Mouse (Mus musculus) 3134 (cell line): ENCODE measurements around the gene Prrxl1.

Experiments used
- DNase-seq: peaks from one replicate; pipeline ENCODE4 v3.0.0-alpha.2; 2011; ENCODE audit warnings: low spot score; ENCODE audit not compliant: insufficient read length; ENCODE audit errors: extremely low read depth

The Prrxl1 gene

DNA sequence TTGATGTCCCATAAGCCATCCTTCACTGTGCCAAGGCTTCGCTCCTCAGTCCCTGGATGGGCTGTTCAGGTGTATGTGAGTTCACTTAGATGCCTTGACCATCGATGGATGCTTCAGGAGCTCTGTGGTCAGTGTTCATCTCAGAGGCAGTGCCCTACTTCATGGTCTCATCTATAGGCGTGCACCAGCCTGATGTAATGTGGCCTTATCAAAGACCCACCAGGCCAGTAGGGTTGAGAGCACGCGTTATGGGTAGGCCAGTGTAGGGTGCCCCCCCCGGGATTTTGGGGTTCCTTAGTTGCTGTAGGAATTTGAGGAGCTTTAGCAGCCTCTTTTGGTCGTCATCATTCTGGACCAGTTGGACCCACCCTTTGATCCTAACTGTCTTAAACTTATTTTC is 25.6 kb downstream of the Prrxl1 start:
- no peak for DNase-seq

DNA sequence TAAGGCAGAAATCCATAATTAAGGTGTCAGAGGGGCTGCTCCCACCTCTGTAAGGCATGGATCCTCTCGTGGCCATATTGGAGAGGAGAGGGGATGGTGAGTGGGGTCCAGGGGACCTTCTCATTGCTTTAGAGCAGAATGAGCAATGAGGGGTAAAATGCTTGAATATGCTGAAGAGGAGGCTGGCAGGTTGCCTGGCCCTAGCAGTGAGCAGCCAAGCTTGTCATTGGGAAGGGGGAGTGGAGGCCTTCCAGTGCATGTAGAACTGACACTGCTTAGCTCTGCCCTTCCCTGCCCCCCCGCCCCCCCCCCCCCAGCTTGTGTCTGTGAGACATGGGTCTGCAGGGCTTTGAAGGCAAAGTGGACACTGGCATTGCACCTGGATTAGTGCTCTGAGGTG is 28.1 kb downstream of the Prrxl1 start:
- DNase-seq, result no peak

DNA sequence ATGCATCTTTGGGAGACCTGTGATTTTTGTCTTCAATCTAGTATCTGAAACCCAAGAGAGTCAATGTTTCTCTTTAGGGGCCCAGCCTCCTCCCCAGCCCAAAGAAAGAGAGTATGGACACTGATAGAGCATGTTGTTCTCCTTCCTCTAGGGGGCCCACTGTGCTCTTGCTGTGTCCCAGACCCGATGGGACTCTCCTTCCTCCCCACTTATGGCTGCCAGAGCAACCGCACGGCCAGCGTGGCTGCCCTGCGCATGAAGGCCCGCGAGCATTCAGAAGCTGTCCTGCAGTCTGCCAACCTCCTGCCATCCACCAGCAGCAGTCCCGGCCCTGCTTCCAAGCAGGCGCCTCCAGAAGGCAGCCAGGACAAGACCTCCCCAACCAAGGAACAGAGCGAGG is 29.4 kb downstream of the Prrxl1 start:
- DNase-seq, result no peak

DNA sequence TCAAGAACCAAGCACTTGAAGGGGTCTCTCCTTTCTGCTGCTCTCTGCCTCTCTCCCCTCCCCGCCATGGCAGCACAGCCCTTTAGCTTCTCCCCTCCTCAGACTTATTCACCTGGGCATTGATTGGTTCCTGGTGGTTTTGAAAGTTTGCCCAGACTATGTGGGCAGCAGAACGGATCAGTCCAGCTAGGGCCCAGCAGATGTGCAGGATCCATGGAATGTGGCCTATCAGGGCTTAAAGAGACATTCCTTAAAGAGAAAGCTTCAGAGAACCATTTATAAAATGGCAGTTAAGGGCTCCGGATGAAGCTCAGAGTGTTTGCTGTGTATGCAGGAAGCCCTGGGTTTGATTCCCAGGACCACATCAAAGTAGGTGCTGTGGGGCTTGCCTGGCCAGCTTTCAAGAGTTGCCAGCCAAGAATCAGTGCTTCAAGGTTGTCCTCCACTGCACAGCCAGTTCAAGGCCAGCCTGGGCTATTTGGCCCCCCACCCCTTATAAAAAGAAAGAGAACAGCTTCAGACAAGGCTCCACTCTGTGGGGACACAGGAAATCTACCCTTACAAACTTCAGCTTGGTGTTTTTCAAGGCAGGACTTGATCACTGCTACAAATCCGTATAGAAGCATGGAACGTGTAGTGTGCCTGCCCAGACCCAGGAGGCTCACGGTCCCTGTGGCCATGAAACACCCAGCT is 33.8 kb downstream of the Prrxl1 start:
- no peak for DNase-seq

DNA sequence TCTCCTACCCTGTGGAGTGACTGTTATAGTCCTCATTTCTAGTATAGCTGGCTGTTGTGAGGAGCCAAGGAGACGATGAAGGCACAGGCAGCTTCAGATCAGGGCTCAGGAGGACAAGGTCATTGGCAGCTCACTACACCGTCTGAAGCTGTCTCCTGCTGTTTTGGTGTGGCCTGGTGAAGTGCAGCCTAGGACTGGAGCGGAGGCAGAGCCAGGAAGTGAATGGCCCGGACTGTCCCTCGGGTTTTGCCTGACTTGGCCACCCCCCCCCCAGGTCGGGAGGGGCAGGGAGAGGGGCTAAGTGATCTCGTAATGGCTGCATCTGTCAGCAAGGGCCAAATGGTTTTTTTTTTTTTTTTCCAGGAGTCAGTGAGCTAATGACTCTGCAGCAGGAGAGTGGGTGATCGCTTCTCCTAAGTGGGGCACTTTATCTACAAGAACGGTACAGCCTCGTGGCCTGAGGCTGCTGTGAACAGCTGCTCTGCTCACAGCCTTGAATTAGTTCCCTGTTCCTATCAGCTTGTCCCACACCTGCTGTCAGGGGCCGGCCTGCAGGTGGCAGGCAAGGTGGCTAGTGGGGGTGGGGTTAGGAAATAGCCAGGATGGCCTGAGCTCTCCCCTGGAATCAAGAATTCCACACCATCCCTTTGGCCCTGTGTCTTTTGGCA is 34.9 kb downstream of the Prrxl1 start:
- no peak for DNase-seq

DNA sequence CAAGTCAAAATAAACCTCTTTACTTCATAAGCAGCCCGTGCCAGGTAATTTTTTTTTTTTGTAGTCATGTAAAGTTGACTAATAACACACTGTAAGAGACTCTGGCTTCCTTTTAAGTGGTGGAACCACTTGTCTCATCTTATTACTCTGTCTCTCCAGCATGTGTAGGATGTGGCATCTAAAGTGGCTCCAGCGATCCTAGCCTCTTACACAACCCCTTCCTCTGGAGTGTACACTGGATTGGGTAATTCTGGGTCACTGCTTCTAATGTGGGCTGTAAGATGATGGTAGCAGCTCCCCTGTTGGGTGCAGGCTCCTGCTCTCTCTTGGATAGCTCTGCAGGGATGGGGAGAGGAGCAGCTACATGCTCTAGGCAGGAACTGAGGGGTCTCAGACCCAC is 39.3 kb downstream of the Prrxl1 start:
- no peak for DNase-seq

DNA sequence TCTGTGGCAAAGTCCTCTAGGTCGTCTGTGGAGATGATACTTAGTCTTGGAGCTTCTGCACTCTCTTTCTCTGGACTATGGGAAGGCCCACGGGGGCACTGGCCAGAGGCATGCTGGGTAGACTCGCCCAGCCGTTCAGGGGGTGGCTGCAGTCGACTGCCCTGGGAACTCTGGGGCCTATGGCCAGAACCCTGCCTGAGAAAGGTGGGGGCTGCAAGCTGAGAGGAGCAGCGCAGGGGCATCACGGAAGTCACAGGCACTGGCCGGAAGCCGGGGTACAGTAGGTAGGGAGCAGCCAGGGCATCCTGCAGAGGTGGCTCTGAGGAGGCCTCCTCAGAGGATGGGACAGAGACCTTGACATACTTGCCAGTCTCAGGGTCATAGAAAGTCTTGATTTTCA is 60.6 kb downstream of the Prrxl1 start:
- DNase-seq, result no peak

DNA sequence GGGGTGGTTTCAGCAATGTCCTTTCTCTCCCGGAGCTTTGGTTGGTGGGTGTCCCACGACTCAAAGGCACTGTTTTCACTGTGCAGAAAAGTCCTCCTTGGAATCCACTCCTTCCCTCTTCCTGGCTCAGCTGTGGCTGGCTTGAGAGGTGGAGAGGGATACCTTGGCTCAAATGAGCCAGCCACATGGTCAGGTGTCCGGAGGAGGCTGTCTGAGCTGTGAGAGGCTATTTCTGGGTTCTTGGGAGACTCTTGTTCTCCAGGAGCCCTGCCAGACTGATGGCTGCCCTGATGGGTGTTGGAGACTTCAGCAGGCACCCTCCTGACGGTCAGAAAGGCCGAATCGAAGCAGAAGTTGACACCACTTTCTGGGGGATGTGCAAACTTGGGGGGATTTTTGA is 63.9 kb downstream of the Prrxl1 start:
- DNase-seq, result no peak

DNA sequence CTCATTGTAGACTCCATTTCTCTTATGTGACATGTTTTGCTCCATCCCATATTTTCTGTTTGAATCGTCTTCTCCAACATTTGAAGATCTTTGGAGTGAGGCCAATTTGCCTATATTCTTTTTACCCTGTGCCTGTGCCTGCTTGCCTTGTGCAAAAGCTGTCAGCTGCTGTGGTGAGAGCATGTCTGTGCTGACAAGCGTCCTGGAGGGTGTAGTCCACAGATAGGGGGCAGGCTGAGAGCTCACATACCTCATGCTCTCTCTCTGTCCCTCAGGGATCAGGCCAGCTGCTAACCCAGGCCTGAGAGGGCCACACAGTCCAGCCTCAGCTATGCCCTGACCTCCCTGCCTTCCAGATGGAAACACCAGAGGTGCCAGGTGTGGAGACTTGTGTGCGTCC is 74.0 kb downstream of the Prrxl1 start:
- no peak for DNase-seq

DNA sequence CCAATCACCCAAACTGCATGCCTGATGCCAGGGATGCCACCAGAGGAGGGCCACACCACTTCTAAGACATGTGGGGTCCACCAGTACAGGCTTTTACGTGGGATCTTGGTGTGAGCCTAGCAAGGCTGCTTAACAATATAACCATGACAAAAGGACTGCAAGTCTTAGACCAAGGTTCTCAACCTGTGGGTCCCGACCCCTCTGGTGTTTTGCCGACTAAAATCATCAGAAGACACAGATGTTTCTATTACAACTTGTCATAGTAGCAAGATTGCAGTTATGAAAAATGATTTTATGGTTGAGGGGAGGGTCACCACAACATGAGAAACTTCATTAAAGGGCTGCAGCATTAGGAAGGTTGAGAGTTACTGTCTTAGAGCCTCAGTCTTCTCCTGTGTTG is 79.4 kb downstream of the Prrxl1 start:
- no peak for DNase-seq

DNA sequence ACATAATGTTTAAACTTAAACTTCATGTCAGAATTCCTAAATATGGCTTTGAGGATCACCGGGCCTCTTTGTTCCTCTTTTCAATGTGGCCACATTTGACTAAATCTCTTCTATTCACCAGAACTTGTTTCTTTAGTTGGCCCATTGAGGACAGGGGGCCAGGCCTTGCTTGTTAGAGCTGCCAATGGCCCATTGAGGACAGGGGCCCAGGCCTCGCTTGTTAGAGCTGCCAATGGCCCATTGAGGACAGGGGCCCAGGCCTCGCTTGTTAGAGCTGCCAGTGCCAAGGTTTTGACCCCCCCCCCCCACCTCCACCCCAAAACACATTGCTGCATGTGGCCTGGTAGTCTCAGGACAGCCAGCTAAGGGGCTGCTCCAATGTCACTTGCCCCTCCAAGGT is 82.4 kb downstream of the Prrxl1 start:
- DNase-seq, result no peak

DNA sequence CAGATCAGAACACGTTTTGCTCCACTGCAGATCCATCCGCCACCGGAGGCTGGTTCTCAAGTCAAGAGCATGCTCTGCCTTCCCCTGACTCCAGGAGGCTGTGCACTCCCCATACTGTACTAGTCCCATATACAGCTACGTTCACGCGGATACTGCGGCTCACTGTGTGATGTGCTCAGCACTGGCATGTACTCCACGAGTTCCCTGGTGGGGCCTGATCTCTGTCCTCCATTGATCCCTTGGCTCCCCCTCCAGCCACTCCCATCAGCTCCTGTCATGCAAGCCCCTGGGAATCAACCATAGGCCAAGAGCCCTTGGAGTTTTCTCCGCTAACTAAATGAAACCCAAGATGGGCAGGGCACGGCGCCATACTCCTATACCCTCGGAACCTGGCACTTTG is 83.3 kb downstream of the Prrxl1 start:
- no peak for DNase-seq

DNA sequence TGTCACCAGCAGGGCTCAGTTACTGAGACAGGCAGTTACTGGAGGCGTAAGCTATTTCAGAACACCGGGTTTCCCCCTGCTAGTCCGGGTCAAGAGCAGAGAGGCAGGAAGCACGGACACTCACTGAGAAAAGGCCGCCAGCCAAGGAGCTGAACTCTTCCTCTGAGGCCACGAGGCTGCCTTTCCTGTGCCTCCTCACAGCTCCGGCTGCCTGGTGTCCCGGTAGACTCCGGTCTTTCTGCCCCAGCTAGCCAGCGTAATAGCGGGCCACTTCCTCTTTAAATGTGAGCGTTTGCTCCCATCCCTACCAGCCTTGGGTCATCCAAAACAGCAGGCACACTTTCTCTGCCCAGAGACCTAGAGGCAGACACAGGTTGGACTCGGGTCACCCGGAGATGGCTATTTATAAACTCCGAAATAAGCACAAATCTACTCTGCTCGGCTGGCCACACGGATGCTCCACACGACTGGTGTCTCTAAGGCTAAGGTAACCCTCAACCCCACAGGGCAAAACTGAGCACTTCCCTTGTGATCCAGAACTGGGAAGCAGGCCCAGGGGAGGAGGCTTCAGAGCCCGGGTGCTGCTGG is 84.1 kb downstream of the Prrxl1 start:
- DNase-seq, result no peak

DNA sequence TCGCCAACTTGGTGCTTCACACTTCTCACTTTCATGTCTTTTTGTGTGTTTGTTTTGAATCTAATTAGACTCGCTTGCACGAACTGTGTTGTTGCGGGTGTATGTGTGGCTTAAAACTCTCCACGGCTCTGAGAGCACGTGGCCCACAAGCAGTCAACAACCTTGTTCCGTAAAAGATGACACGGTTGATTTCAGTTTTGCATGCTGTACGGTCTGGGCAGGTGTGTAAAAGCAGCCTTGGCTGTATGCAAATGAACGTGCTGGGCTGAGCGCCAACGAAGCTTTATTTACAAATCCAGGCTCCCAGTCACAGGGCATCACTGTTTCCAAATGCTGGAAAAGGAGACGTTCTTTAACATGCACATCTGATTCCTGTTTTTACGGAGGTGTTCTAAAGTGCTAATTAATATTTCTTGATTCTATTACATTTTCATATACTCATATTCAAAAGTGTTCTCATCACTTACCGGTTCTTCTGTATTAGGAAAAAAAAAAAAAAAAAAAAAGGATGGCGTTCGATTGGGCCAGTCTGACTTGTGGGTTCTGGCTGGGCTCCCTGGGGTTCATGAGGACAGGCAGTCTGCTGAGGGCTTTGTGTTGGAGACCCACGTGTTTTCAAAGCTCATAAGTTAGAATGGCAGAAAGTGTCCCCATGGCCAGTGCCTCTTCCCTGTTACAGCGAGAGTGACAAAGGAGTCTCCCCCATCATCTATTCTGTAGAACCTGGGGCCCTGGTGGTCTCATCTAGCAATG is 85.0 kb downstream of the Prrxl1 start:
- DNase-seq, result no peak

DNA sequence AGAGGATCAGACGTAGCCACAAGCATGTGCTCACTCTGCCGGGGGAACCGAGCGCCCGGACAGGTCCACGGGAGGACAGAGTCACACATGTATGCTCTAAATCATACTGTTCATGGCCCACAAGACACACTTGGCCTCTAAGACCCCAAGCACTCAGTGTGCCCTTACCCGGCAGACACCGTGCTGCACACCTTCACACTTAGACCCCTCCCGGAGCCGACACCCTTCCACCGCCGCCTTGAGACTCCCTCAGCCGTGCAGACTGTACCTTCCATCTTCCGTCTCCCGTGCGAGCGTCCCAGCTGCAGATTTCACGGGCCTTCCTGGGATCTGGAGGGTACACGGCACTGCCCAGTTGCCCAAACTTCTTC is 85.5 kb downstream of the Prrxl1 start:
- no peak for DNase-seq

DNA sequence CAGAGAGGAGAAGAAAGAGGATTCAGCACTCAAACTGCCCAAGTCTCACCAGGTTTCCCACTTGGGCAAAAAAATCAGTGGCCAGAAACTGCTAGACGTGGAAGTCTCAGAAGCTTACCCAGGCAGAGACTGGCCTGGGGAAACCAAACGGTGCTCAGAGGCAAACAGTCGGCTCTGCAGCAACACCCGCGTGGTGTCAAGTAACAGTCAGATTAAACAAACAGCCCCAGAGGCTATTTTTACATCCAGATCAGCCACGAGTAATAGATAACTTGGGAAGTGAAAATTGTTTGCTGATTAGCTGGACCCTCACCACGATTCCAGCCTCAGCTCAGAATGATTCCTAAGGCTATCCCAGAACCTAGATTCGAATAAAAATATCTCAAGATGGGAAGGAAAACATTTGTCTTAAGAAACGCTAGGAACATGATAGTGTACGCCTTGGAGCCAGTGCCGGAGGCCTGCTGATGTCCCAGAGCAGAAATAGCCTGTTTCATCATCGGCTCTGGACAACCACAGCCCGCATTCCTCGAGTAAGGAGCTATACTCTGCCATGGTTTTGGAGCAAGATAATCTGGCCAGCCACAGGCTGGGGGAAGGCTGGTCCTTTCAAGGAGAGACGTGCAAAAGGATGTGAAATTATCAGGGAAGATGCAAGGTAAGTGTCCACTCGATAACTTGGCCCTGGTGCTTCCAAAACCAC is 86.1 kb downstream of the Prrxl1 start, which contains the start of gene 3425401B19Rik:
Gene 3425401B19Rik (minus strand): TSS at position 170 of the 703 bp plus-strand sequence.
- no peak for DNase-seq

DNA sequence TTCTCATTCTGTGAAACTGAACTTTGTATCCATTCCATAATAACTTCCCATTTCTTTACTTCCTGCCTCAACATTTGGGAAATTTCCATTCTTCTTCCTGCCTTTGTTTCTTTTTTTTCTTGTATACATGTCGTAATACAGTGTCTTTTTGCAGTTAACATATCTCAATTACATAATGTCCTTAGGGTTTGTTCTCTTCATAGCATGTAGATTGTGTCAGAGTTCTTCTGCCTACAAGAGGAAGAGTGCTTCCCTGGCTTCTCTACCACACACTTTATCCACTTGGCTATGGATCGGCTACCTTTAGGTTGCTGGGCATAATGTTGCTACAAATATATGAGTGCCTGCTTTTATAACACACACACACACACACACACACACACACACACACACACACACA is 96.7 kb downstream of the Prrxl1 start:
- DNase-seq, result no peak

DNA sequence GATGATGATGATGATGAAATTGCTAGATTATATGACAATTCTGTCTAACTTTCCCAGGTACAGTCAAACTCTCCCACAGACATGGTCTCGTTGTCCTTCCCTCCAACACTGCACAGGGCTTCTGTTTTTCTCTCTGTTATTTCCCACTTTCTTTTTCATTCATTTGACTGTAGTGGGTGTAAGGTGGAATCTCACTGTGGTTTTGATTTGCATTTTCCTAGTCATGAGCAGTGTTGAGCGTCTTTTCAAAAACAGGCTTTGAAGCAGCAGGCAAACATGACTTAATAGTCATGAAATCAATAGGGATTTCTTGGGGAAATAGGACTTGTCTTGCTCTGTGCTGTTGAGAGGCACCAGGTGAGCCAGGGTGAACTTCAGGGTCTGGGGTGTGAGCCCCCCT is 97.1 kb downstream of the Prrxl1 start:
- no peak for DNase-seq

DNA sequence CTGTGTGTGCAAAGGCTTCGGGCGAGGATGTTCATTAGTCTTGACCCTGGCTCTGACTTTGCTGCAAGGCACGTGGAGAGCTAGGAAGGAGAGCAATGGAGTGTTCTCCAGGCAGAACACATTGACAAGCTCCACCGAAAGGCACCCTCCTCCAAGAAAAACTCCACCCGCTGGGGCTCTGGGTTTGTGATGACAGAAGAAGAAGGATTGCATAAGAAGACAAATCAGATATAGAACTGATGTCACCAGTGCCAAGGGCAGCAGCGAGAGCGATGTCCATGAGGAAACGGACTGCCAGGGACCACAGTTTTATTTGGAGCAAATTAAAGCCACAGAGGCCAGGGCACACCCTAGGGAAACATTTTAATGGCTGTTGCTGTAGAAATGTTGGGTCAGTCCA is 98.6 kb downstream of the Prrxl1 start:
- DNase-seq, result no peak

DNA sequence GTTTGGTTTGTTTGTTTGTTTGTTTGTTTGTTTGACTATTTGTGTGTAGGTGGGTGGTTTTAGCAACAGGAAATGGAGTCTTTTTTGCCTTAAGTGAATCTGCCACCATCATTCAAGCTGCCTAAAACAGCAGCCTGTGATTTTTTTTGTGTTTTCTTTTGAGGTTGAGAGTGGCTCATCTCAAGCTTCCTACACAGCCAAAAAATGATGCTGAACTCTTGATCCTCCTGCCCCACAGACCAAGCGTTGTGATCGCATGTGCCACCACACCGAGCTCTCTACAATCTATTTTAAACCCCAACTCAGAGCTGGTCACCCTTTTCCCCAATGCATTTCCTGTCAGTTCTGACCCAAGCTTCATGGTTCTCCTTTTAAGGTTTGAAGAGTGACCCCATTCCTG is 99.3 kb downstream of the Prrxl1 start:
- no peak for DNase-seq
